Mouse (Mus musculus) liver, embryonic 15.5 days (tissue): ENCODE data around the gene Prss48. TPM values are rescaled to one million over a fixed set of nuclear protein-coding genes. Genes with fewer than 3 reads are reported as not detected.

Experiments
- ATAC-seq: fragments of 200-750 bp; cut with Nextera tagmentation; 2 replicates; pipeline ENCODE4 v1.8.0; 2017; ENCODE audit warnings: moderate number of reproducible peaks, mild to moderate bottlenecking, moderate library complexity; ENCODE audit not compliant: insufficient read depth
- H3K27ac ChIP-seq: fragments of 300-500 bp; sonication (generic); replicated peaks from 2 replicates; pipeline ENCODE4 v1.5.1; 2015; ENCODE audit warnings: mild to moderate bottlenecking, inconsistent platforms
- H3K27me3 ChIP-seq: fragments of 300-500 bp; sonication (generic); 2 replicates; pipeline ENCODE4 v1.6.1; 2015; ENCODE audit warnings: mild to moderate bottlenecking, inconsistent platforms
- H3K36me3 ChIP-seq: fragments of 300-500 bp; sonication (generic); replicated peaks from 2 replicates; pipeline ENCODE4 v1.6.1; 2015; ENCODE audit warnings: moderate library complexity, mild to moderate bottlenecking, inconsistent platforms
- H3K4me1 ChIP-seq: fragments of 300-500 bp; sonication (generic); replicated peaks from 2 replicates; pipeline ENCODE4 v1.6.1; 2015; ENCODE audit warnings: inconsistent platforms
- H3K4me2 ChIP-seq: fragments of 300-500 bp; sonication (generic); 2 replicates; pipeline ENCODE4 v1.6.1; 2015; ENCODE audit warnings: moderate library complexity, mild to moderate bottlenecking, inconsistent platforms
- H3K4me3 ChIP-seq: fragments of 300-500 bp; sonication (generic); replicated peaks from 2 replicates; pipeline ENCODE4 v1.5.1; 2015; ENCODE audit warnings: mild to moderate bottlenecking, inconsistent platforms
- H3K9ac ChIP-seq: fragments of 300-500 bp; sonication (generic); 2 replicates; pipeline ENCODE4 v1.6.1; 2015; ENCODE audit warnings: moderate library complexity, mild to moderate bottlenecking, inconsistent platforms
- H3K9me3 ChIP-seq: fragments of 300-500 bp; sonication (generic); replicated peaks from 2 replicates; pipeline ENCODE4 v1.6.1; 2016; ENCODE audit warnings: inconsistent platforms
- whole genome bisulfite sequencing: fragments of 180-500 bp; shearing (Covaris S2); methylation state at CpG from one replicate; pipeline ENCODE4 v1.1.7; 2015; ENCODE audit warnings: mixed read lengths; ENCODE audit not compliant: insufficient replicate concordance; 5-methylcytosine and 5-hydroxymethylcytosine counted together
- polyA plus RNA-seq: library from polyadenylated mRNA; unstranded; fragments of >200 nt; fragmentation: Nextera tagmentation; extraction: Ambion mirVana; gene quantifications from 2 replicates; pipeline ENCODE4 v1.2.1, GENCODE M21; 2015

The Prss48 gene
- polyA plus RNA-seq, 1 experiment from 2014 or later, result not detected

GRCm38 (mm10) chr3:85973376-85974140 lies 28.7 kb downstream of the Prss48 start:
- no peak overlapping the region for H3K9ac ChIP-seq
- 67% methylated on average over 10 of the region's 10 CpGs for WGBS
- peak overlapping the region; percentile 89; the same call in 1 of the 2 replicates for H3K4me2 ChIP-seq
- H3K4me3 ChIP-seq, result no peak overlapping the region
- no peaks in the 10 kb centered on the region for H3K9me3 ChIP-seq
- no peak for ATAC-seq
- H3K4me1 ChIP-seq, result peaks cover 27% of the 10 kb centered on the region
- H3K27me3 ChIP-seq, result peaks cover 16% of the 10 kb centered on the region
- H3K36me3 ChIP-seq, result no peaks in the 10 kb centered on the region
- H3K27ac ChIP-seq, result no peak overlapping the region

DNA sequence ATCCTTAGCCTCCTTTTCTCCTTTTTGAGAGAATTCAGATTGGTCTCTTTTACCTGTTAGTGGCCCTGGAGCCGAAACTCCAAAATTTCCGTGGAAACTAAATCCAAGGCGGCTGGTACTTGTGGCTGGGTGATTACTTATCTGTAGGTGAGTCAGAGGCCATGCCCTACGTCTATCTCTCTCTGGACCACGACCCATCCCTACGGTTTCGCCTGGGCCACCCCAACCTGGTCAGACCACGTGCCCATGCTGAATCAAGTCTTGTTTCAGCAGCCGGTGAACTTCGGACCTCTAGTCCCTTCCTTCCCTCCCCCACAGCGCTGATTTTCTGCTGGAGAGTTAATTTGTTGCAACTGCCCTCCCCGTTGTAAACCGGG lies 30.7 kb downstream of the Prss48 start:
- WGBS, result 2% methylated on average over 13 of the region's 13 CpGs
- peak overlapping the region; percentile 71 for H3K4me3 ChIP-seq
- peaks cover 16% of the 10 kb centered on the region for H3K27me3 ChIP-seq
- H3K36me3 ChIP-seq, result no peaks in the 10 kb centered on the region
- peak overlapping the region; percentile 72 for H3K27ac ChIP-seq
- ATAC-seq, result peak; percentile 45
- peaks cover 22% of the 10 kb centered on the region for H3K4me1 ChIP-seq
- H3K9me3 ChIP-seq, result no peaks in the 10 kb centered on the region
- H3K4me2 ChIP-seq, result peak overlapping the region; percentile 89
- H3K9ac ChIP-seq, result peak overlapping the region; percentile 63

DNA sequence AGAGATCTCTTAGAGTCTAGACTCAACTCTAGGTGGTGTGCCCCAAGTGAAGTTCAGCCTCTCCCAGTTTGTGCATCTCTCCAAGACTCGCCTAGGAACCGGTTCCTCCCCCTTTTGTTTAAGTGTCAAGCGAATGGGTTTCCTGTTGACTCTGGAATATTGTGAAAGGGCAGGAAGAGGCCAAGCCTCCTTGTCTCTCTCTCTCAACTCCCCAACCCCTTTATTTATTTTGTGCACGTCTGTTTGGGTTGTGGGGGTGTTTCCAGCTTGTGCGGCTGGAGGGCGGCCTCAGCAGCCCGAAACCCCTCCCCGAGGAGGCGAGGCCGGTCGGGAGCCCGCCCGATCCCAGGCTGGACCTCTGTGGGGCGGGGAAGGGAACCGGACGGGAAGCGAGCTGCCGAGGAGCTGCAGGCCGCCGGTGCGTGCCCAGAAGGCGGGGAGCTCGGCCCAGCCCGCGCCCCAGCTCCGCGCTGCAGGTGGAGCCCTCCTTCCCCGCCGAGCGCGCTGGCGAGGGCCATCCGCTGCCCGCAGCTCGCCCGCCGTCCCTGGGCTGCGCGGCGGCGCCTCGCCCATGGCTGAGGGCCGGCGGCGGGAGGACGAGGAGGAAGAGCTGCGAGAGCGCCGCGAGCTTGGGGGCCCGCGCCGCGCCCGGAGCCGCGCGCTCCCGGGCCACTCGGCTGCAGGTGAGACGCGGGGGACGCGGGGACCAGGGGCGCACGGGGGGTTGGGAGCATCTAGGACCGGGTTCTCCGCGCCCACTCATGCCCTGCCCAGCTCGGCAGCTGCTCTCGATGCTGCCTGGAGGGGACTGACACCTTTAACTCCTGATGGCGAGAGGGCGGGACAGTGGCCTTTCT lies 31.3 kb downstream of the Prss48 start, which contains the start of gene Sh3d19:
Sh3d19 (plus strand) TSS at position 368 of the 857 bp plus-strand sequence.
- ATAC-seq, result peak; percentile 84
- Histone ChIP-seq H3K36me3 (no peaks in the 10 kb centered on the region), H3K9me3 (no peaks in the 10 kb centered on the region), H3K9ac (peak within 1 kb of the TSS; percentile 63), H3K4me3 (peak within 1 kb of the TSS; percentile 71), H3K27ac (peak within 1 kb of the TSS; percentile 72), H3K4me1 (peaks cover 22% of the 10 kb centered on the region), H3K4me2 (peak within 1 kb of the TSS; percentile 89), H3K27me3 (peaks cover 16% of the 10 kb centered on the region)
- under 1% methylated on average over 72 of the region's 73 CpGs for WGBS

- Histone ChIP-seq H3K4me2 (no peak overlapping the region), H3K4me3 (no peak overlapping the region), H3K27ac (no peak overlapping the region), H3K9me3 (no peaks in the 10 kb centered on the region), H3K36me3 (no peaks in the 10 kb centered on the region), H3K27me3 (peaks cover 16% of the 10 kb centered on the region), H3K4me1 (peaks cover 19% of the 10 kb centered on the region), H3K9ac (no peak overlapping the region)
- WGBS, result 71% methylated on average over 8 of the region's 8 CpGs
- ATAC-seq, result no peak
These were observed 33.3 kb downstream of the Prss48 start for GRCm38 (mm10) chr3:85969040-85969439.

DNA sequence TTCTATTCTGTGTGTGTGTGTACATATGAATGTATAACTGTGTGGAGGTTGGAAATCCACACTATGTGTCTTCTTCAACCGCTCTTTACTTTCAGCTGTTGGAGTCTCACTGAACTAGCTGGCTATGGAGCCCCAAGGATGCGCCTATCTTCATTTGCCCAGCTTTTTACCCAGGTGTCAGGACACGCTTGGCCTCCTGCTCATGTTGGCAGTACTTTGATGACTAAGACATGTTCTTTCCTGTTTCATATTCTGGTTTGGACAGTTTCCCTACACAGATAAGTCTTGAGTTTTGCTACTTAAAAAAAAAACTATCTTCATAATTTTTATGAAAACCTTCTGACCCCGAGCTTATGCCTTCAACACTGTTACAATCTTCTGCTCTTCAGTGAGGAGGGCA lies 36.8 kb downstream of the Prss48 start:
- Histone ChIP-seq H3K9me3 (no peaks in the 10 kb centered on the region), H3K4me1 (peaks cover 5% of the 10 kb centered on the region; the same call in 1 of the 2 replicates), H3K4me3 (no peak overlapping the region), H3K27ac (no peak overlapping the region), H3K4me2 (no peak overlapping the region), H3K36me3 (no peaks in the 10 kb centered on the region), H3K9ac (no peak overlapping the region), H3K27me3 (0 out of 2 replicates have a peak, but pooled peaks cover 3% of the 10 kb centered on the region)
- ATAC-seq, result no peak
- WGBS, result 63% methylated on average over 4 of the region's 4 CpGs

GRCm38 (mm10) chr3:85961134-85961533 lies 41.2 kb downstream of the Prss48 start:
- no peak overlapping the region for H3K4me3 ChIP-seq
- no peak overlapping the region for H3K4me2 ChIP-seq
- no peaks in the 10 kb centered on the region for H3K36me3 ChIP-seq
- no peak for ATAC-seq
- H3K27me3 ChIP-seq, result no peaks in the 10 kb centered on the region
- no peak overlapping the region for H3K27ac ChIP-seq
- H3K9ac ChIP-seq, result no peak overlapping the region
- H3K9me3 ChIP-seq, result no peaks in the 10 kb centered on the region
- H3K4me1 ChIP-seq, result no peaks in the 10 kb centered on the region
- WGBS, result 30% methylated on average over 5 of the region's 5 CpGs

DNA sequence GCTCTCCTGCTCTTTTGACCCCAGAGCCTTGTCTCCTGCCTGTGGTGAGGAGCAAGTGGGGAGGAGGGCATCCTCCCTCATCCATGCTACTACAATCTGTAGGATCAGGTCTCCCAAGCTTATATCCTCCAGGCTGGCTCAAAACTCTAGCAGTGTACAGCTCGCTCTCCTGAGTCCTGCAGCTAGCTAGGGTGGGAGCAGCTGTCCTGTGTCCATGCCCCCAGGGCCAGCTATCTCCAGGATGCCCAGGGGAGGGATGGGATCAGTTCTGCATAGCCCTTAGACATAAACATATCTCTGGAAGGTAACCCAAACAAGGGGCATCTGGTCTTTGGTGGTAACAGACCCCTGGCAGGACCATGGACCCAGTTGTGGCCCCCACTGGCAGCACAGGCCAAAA lies 42.6 kb downstream of the Prss48 start:
- H3K9me3 ChIP-seq, result no peaks in the 10 kb centered on the region
- H3K9ac ChIP-seq, result no peak overlapping the region
- H3K36me3 ChIP-seq, result no peaks in the 10 kb centered on the region
- H3K4me2 ChIP-seq, result no peak overlapping the region
- H3K27ac ChIP-seq, result no peak overlapping the region
- WGBS, result 58% methylated on average over 1 of the region's 1 CpGs
- no peaks in the 10 kb centered on the region for H3K4me1 ChIP-seq
- ATAC-seq, result no peak
- H3K4me3 ChIP-seq, result no peak overlapping the region
- H3K27me3 ChIP-seq, result no peaks in the 10 kb centered on the region

- H3K4me1 ChIP-seq, result no peaks in the 10 kb centered on the region
- no peaks in the 10 kb centered on the region for H3K9me3 ChIP-seq
- H3K27me3 ChIP-seq, result no peaks in the 10 kb centered on the region
- no peak for ATAC-seq
- H3K4me3 ChIP-seq, result no peak overlapping the region
- H3K4me2 ChIP-seq, result no peak overlapping the region
- H3K27ac ChIP-seq, result no peak overlapping the region
- WGBS, result 65% methylated on average over 5 of the region's 5 CpGs
- no peaks in the 10 kb centered on the region for H3K36me3 ChIP-seq
- H3K9ac ChIP-seq, result no peak overlapping the region
These were observed 46.6 kb downstream of the Prss48 start for GRCm38 (mm10) chr3:85955704-85956103.

DNA sequence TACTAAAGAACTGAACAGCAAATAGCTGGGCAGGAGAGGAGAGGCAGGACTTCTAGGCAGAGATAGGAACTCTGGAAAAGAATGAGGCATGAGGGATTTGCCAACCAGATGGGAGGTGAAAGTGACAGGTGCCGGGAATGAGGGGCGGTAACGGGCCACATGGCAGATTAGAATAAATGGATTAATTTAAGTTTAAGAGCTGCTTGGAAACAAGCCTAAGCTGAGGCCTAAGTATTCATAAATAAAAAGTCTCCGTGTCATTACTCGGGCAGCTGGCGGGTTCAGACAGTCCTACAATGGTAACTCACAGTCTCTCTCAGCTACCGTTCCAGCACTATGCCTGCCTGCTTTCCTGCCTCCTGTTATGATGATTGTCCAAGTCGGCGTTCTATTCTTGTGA lies 47.0 kb downstream of the Prss48 start:
- Histone ChIP-seq H3K27ac (no peak overlapping the region), H3K4me2 (no peak overlapping the region), H3K27me3 (no peaks in the 10 kb centered on the region), H3K4me3 (no peak overlapping the region), H3K9ac (no peak overlapping the region), H3K36me3 (no peaks in the 10 kb centered on the region), H3K4me1 (no peaks in the 10 kb centered on the region), H3K9me3 (no peaks in the 10 kb centered on the region)
- no peak for ATAC-seq
- 83% methylated on average over 9 of the region's 9 CpGs for WGBS

- ATAC-seq, result no peak
- Histone ChIP-seq H3K4me1 (no peaks in the 10 kb centered on the region), H3K27me3 (no peaks in the 10 kb centered on the region), H3K9me3 (no peaks in the 10 kb centered on the region), H3K9ac (no peak overlapping the region), H3K4me2 (no peak overlapping the region), H3K36me3 (no peaks in the 10 kb centered on the region), H3K27ac (no peak overlapping the region), H3K4me3 (no peak overlapping the region)
- 68% methylated on average over 10 of the region's 10 CpGs for WGBS
These were observed 49.5 kb downstream of the Prss48 start for GRCm38 (mm10) chr3:85952696-85953283.

- no peaks in the 10 kb centered on the region for H3K9me3 ChIP-seq
- H3K9ac ChIP-seq, result no peak overlapping the region
- no peak overlapping the region for H3K27ac ChIP-seq
- no peaks in the 10 kb centered on the region for H3K27me3 ChIP-seq
- no peaks in the 10 kb centered on the region for H3K4me1 ChIP-seq
- H3K4me3 ChIP-seq, result no peak overlapping the region
- no peak for ATAC-seq
- 72% methylated on average over 4 of the region's 4 CpGs for WGBS
- H3K36me3 ChIP-seq, result no peaks in the 10 kb centered on the region
- no peak overlapping the region for H3K4me2 ChIP-seq
These were observed 51.4 kb downstream of the Prss48 start for GRCm38 (mm10) chr3:85950914-85951313.
